Mouse (Mus musculus): ENCODE results near the gene Ranbp17. TPM values are rescaled to one million over a fixed set of nuclear protein-coding genes. Genes with fewer than 3 reads are reported as not detected.

Gene Ranbp17
- total RNA-seq, 4 experiments from 2014 or later = 0.15 to 0.34 (median 0.18) TPM; not detected in 1

DNA sequence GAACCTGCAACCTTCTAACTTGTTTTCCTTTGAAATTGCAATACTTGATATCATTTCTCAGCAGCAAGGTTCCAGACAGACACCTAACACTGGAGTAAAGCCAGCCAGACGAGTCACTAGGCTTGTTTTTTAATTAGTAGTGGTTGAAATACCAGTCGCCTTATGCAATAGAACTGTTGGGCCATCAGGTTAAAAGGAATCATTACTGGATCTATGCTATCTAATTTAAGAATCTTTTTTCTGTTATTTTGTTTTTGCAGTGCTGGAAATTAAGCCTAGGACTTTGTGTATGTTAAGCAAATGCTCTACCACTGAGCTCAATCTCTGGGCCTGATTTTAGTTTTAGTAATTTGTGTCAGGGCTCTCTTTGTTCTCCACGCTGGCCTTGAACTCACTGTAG lies 91.3 kb downstream of the Ranbp17 start:
- DNase-seq (ENCODE audit: low spot score in 2 of 2) = no peak

DNA sequence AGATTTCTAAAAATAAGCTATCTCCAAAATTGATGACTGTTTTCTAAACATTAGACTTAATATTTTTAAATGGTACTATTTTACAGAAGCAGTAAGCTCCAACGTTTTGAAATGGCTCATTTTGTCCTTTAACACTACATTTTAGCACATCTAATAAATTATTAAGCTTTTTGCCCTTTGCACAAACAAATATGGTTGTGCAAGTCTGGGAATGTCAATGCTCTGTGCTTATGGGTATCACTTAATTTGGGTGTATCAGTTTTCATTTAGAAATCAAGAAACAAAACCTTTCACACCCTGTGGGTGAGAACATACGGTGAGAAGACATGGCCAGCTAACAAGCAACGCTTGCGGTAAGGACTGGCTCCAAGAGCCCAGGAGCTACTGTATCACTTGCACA lies 108.9 kb downstream of the Ranbp17 start:
- no peak for DNase-seq (ENCODE audit: low spot score in 2 of 2)

DNA sequence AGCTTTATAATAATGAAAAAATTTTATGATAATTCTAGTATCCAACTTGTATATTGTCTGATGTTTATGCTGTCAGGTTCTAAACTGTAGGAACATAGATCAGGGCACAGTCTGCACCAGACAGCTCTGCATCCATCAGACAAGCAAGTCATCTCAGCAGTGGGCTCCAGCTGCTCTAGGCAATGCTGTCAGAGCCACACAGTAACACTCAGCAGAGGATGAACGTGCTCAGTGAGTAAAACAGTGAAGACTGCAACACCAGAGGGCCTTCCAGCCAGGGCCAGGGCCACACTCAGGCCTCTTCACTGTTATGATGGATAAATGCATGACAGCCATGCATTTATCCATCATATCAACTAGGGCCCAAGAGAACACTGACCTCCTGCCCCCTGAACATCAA lies 114.2 kb downstream of the Ranbp17 start:
- DNase-seq (ENCODE audit: low spot score in 2 of 2) = no peak

DNA sequence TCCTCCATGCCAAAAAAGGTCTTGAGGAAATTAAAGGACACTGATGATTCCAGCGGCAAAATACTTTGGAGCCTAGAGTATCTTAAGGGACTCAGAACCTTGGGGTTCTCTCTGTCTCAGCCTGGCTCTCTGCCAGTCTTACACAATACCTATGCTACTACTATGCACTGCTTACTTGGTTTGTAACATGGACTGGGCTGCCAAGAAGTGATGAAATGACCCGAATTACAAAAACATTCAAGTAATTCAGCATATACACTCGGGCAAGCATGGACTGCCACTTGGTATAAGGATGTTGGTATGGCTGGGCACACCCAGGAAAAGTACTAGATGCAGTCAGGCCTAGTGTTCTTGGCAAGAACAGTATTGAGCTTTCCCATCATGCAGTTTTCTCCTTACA lies 114.8 kb downstream of the Ranbp17 start:
- DNase-seq (ENCODE audit: low spot score in 2 of 2) = no peak

DNA sequence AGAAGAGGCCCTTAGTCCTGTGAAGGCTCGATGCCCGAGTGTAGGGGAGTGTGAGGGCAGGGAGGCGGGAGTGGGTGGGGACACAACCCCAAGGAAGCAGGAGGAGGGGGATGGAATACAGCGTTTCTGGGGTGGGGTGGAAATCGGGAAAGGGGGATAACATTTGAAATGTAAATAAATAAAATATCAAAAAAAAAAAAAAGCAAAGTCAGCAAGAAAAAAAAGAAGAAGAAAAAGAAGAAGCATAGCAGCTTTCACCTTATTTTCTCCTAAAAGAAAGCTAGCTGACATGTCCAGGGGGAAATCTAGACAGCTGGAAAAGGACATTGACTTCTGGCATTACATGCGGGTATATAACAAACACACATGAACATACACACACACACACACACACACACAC lies 117.3 kb downstream of the Ranbp17 start:
- no peak for DNase-seq (ENCODE audit: low spot score in 2 of 2)

DNA sequence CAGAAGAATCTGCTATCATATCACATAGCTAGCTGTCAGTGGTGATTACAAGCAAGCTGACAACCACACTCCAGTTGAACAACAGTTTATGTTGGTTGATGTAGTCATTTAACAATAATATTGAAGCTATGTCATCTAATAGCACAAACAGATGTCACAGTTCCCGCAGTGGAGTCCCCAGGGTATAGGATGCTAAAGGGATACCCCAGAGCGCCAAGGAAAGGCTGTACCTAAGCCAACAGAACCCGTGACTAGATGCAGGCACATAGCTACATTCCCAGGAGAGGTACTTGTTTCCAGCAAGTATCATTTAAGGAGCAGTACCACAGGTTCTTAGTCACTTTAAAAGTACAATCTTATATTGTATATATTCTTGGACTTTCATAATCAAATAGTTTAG lies 119.5 kb downstream of the Ranbp17 start:
- DNase-seq (ENCODE audit: low spot score in 2 of 2) = no peak

DNA sequence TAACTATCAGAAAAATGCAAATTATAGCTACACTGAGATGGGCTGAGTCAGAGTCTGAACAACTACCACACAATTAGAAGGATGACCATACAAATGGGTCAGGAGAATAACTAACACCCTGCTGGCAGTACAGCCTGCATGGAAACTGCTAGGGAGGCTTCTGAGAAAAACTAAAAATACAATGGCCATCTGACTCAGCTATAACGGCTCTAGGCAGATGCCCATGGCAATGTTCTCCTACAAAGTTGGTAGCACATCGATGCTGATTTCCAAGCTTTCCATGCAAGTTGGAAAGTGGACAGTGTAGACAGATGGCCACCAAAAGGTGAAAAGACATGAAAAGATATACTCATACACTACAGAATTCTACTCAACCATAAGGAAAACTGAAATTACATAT lies 124.9 kb downstream of the Ranbp17 start:
- no peak for DNase-seq (ENCODE audit: low spot score in 2 of 2)

DNA sequence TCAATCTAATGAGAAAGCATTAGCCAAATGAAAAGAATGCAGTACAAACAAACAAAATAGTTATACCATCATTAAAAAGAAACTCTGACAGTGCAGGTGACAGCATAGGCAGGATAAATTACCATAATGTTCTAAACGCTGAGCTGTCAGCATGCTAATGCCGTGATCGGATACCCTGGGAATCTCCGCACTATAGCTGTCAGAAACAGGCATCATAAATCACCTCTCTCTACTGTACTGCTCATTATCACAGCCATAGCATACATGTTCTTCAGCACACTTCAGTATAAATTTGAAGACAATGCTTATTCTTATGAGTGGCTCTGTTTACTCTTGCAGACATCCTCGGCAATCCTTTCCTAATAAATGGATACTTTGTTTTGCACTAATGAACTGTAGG lies 151.7 kb downstream of the Ranbp17 start:
- no peak for DNase-seq (ENCODE audit: low spot score in 2 of 2)

DNA sequence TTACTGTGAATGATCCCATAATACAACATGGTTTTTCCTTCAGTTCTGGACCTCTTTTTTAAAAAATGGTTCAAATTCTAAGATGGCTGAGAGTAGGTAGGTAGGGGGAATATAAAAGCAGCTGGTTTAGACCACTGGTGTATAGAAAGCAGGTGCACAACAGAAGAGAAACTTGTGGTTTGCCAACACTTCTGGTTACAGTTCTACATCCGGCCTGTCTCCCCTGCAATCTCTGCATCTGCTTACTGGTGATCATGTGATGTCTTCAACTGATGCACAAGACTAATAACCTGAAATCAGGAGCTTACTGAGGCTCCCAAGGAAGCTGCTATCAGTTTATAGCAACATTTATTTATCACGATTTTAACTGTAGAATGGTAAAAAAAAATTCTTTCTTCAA lies 164.3 kb downstream of the Ranbp17 start:
- no peak for DNase-seq (ENCODE audit: low spot score in 2 of 2)

DNA sequence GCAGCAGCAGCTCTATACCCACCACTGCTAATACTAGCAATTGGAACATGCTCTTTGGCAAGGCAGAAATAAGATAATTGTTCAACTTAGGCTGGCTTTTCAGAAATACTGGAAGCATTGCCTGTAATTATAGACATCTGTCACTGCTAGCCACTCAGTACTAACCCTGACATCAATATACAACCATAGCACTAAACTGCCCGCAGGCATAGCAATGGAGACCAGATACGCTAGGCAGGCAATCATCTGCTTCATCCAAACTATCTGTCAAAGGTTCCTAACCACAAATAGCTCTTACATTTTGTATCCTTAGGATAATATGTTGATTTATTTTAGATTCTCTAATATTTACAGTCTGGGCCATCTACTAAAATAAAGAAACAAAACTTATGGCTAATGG lies 171.5 kb downstream of the Ranbp17 start:
- no peak for DNase-seq (ENCODE audit: low spot score in 2 of 2)

DNA sequence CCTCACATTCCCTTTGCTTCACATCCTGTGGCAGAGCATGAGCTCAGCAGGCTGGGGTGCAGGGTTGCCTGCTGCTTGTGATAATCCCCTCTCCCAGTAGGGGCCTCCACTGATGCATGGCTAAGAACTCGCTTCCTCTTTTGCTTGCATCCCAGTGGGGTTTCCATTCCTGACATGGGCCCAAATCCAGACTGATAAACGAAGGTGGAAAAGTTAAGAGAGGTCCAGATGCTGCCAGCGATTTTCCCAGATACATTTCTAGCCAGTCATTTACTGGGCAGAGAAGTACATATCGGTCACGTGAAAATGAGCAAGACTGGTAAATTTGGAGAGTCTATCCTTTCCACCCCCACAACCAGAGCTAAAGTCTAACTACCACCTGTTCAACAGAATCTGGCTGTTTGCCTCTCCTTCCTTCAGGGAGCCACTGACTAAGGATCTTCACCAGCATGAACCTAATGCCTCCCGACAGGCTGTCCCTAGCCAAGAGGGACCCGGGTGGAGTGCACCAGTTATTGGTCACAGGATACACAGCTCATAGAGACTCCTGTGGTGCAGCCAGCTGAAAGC lies 176.9 kb downstream of the Ranbp17 start:
- DNase-seq (ENCODE audit: low spot score in 2 of 2) = no peak

DNA sequence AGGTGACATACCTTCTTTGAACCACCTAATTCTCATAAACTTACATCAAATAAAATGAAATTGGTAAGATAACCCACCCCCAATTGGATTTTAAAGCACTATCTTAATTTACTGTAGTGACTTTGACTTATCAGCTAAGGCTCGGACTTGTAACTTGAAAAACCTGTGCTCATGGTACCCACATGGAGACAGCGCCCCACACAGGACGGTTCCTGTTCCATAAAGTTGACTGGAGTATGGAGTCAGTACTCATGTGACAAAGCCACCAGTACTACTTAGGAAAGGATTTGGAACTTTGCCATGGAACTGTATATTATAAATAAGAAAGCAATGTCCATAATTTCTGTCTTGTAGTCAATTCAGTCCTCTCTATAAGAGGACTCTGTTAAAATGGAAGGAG lies 177.9 kb downstream of the Ranbp17 start:
- no peak for DNase-seq (ENCODE audit: low spot score in 2 of 2)

DNA sequence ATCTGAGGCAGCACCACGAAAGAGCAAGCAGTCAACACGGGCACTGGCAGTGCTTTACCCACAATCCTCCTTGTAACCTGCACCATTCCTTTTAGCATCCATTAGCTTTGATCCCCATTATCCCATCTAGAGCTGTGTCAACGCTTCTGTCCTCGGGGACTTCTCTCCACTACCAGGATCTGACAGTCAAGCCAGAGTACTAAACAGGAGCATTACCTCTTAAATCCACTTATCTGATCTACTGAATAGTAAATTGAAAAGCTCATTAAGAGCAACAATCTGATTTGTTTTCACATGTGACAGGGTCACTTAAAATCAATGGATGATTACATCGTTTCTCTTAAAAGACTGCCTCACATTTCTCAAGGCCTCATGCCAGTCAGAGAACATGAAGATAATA lies 181.4 kb downstream of the Ranbp17 start:
- DNase-seq (ENCODE audit: low spot score in 2 of 2) = no peak

DNA sequence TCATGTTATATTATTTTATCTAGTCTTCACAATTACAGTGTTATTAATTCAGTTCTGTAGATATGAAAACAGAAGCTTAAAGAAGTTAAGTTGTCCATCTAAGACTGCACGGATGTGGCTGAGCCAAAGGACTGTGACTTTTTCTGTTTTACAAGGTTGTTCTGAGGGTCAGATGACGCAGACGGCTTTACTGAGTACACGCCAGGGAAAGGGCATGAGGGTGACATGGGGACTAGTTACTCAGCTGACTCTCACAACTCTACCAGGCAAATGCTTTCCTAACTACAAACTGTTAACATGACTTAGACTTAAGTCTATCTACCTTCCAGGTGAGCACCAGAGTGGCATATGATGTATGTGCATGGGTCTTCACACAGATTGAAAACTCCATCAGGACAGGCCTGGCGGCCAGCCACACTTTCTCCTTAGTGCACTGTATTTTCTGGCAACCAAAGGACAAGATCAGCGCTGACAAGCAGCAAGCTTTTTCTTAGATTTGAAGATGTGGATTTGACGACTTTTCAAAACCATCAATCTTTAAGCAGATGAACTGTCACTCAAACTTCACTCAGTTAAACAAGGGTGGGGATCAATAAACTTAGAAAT lies 194.4 kb downstream of the Ranbp17 start:
- DNase-seq (ENCODE audit: low spot score in 2 of 2) = no peak

DNA sequence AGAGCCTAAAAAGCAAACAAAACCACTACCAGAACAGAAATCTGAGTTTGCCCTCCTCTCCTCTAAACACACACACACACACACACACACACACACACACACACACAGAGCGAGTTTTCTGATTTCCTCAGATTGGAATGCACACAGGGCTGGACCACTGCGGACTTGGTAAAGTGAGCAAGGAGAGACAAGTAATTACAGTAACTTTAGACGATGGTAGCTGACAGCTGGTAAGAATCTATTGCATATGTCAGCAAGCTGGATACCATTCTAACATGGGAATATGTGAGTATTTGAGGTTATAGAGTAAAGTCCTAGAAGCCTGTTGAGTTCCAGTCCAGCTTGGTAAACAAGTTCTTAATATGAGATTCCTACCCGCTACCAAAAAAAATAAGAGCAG lies 204.0 kb downstream of the Ranbp17 start:
- DNase-seq (ENCODE audit: low spot score in 2 of 2) = no peak

DNA sequence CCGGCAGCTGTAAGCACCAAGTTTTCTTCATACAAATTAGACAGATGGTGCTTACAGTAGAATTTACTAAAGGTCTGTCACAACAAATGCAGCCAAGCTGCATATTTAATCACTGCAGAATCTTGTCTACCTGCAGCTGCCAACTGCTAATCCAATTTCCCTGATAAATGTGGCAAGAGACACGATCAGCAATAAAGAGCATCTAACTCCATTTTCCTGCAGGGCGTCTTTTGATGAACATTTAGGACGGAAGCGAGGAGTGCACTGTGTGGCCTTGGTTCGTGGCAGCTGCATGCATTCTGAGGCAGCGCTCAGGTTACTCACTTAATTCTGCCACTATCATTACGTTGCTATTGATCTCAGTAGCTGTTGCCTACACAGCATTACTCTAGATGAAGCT lies 212.7 kb downstream of the Ranbp17 start:
- DNase-seq (ENCODE audit: low spot score in 2 of 2) = no peak

DNA sequence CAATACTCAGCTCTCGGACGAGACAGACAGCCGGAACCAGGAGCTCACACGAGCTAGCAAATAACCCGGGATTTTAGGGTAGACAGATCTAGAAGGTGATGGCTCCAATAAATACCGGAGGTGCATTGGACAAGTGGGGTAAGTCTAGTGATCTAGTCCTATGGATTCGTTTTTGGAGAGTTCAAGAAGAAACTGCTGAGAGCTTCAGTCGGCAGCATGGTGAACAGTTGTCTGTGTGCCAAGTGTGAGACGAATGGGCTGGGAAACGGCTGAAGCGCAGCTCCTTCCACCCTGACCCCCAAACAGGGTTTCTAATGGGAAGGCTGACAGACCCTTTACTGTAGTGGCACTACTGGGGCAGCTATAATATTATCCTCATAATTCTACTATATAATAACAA lies 214.2 kb downstream of the Ranbp17 start:
- no peak for DNase-seq (ENCODE audit: low spot score in 2 of 2)

DNA sequence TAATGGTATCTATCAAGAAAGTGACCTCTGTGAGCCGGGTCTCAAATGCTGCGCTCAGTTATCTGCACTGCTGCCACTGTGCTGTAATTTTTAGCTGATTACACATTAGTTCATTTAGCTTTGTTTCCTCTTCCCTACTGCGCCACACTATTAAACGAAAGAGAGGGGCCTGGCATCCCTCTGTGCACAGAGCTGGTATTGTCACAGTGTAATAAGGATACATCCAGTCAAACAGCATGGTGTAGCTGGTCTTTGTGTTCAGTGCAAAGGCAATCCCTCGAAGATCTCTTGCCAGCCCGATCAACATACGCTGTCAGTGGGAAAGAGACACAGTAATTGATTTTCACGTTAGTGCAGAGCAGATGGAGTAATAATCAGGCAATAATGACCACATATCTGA lies 216.4 kb downstream of the Ranbp17 start:
- no peak for DNase-seq (ENCODE audit: low spot score in 2 of 2)

DNA sequence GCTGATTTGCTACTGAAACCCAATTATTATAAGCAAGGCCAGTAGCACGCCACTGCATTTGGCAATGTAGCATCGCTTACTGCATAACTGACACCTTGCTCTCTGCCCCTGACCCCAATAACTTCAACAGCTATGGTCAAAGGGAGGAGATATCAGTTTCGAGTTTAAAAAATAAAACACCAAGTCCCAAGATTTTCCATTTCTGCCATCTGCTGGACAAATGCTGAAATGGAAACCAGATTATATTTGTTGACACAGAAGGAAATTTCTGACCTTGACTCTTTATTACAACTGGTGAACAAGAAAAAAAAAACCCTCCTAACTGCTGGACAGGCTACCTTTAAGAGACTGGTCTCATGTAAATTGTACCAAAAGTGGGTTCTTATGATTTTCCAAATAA lies 218.1 kb downstream of the Ranbp17 start:
- no peak for DNase-seq (ENCODE audit: low spot score in 2 of 2)

DNA sequence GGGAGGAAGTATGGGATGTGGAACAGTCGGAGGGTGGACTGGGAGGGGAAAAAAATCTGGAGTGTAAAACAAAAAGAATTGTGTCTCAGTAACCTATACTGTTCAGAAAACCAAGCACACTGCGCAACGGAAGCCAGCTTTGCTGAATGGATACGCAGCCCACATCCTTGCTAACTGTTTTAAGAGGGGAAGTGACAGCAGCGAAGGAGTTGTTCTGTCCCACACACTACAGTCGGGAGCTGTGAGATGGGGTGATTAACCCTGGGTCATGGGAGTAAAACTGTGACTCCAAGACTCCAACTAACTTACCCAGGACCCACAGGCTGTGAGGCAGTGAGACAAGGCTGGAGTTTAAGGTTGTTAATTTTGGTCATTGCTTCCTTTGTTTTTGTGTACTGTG lies 219.5 kb downstream of the Ranbp17 start:
- DNase-seq (ENCODE audit: low spot score in 2 of 2) = no peak

DNA sequence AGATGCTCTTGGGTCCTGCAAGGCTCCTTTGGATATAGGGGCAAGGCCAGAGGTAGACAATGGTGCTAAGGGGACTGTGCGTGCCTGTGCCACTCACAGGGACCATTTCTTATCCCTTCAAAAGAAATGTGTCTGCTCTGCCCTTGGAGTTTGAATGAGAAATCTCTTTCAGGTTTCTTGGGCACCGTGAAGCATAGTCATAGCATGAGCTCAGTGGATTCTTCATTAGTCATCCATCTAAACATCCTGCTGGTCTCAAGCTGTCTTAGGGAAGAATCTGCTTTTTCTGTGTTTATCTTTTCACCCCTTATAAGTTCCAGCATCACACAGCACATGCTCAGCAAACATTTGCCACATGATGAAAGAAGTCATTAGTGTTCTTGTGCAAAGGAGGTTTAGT lies 235.0 kb downstream of the Ranbp17 start:
- DNase-seq (ENCODE audit: low spot score in 2 of 2) = no peak

DNA sequence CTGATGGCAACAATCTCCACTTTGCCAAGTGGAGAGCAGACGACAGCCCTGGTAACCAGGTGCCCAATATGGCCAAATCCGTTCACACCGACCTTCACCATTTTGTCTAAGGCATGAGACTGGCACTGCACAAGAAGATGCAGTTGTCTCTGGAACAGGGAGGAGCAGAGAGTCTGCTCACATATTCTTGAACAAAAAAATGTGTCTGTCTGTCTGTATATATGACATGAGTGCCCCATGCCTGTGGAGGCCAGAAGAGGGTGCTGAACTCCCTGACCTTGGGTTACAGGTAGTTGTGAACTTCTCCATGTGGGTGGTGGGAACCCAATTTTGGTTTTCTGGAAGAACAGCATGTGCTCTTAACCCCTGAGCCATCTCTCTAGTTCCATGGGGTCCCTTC lies 236.9 kb downstream of the Ranbp17 start, which contains the start of gene Gm12117:
TSS of gene Gm12117 (minus strand) at position 101 of the 400 bp plus-strand sequence.
- no peak for DNase-seq (ENCODE audit: low spot score in 2 of 2)

DNA sequence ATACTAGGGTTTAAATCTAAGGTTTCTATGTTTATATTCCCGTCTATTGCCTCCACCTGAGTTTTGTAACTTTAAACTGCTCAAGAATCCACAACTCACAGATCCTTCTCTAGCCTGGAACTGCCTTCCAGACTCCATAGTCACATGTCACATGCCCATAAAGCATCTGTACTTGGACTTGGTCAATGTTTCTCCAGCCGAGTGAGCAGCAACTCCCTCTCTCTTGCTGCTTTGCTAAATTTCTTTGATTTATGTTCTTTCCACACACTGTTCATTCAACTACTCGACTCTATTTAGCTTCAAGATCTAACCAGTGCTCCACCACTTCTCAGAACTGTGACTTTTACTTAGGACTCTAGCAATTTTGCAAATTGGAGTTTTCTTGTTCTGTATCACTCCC lies 238.7 kb downstream of the Ranbp17 start:
- DNase-seq (ENCODE audit: low spot score in 2 of 2) = no peak

DNA sequence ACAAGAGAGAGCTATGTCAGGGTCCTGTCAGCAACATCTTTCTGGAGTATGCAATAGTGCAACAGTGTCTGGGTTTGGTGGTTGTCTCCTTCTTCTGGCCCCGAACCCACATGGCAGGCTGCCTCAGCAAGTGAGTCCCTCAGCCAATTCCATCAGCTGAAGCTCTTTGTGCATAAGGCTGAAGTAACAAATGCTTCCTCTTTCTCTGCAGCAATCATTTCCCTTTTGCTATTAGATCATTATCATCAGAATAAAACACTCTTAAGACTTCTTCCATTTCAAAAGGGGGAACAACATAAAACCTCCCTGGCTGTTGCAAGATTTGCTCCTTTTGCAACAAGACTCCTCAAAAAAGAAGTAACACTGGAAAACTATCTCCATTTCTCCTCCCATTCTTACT lies 239.3 kb downstream of the Ranbp17 start:
- DNase-seq (ENCODE audit: low spot score in 2 of 2) = no peak

All from gastrocnemius, adult 8-10 months (tissue).